Comparison of ENCODE assay signal across 13 mouse cellular contexts in the genomic region with DNA sequence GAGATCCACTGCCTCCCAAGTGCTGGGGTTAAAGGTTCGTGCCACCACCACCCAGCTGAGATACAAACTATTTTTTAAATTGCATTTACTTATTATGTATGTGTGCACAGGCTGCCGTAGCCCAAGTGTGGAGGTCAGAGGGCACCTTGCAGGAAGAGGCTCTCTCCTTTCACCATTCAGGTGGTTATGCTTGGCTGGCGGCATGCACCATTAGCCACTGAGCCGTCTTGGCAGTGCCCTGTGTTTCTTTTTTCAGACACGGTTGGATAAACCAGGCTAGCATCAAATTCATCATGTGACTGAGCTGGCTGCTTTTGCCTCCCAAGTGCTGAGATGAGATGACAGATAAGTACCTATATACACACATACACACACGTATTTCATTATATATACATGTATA. TPM values are rescaled to one million over a fixed set of nuclear protein-coding genes. Genes with fewer than 3 reads are reported as not detected.
A peak's percentile ranks its signal among the peaks of the same experiment; 100 is the strongest.
DNase-seq lines count a peak whose midpoint lies in the region; ATAC-seq lines count a peak whose summit lies in the region.
"Had no signal": no experiment of that assay in that cellular context is flagged by ENCODE, and none has a peak within 500 bp of the region (broad histone marks: within the 10 kb centered on the region; RNA-seq: fewer than 3 reads in every experiment).

No protein-coding gene starts in this region.

- H3K27me3 ChIP-seq in midbrain, embryonic 14.5 days (ENCODE audit: control insufficient read depth, insufficient read depth, low read length): no peaks in the 10 kb centered on the region
- H3K27me3 ChIP-seq: hindbrain, embryonic 13.5 days; limb, embryonic 13.5 days had no signal

- no peaks in the 10 kb centered on the region for H3K9me3 ChIP-seq in midbrain, embryonic 14.5 days (ENCODE audit: control insufficient read depth, low read length)
- H3K9me3 ChIP-seq: hindbrain, embryonic 13.5 days; limb, embryonic 13.5 days had no signal

- peak; percentile 32 to 38 for DNase-seq in heart, postnatal 10 days
- DNase-seq in heart, postnatal 36 days: no peak
- DNase-seq in brain, adult 2 months (ENCODE audit: low read depth, low spot score): peak; percentile 31
- DNase-seq in gastrocnemius, postnatal 14 days: peak; percentile 63
- DNase-seq in kidney, postnatal 10 days: peak; percentile 80
- DNase-seq in spleen, adult 12 weeks (ENCODE audit: low spot score): no peak
- no peak for DNase-seq in adrenal gland, adult (ENCODE audit: inconsistent age in 2 of 2, low spot score in 1 of 2)
- no peak for DNase-seq in midbrain, embryonic 14.5 days
- DNase-seq: adrenal gland, postnatal 10 days; embryo, embryonic 11 days; layer of hippocampus, adult 9-11 months had no signal

- no peak overlapping the region for H3K4me3 ChIP-seq in midbrain, embryonic 14.5 days (replicated peaks; ENCODE audit: low read depth, low read length)
- H3K4me3 ChIP-seq: hindbrain, embryonic 13.5 days; limb, embryonic 13.5 days had no signal

- no peak overlapping the region for H3K27ac ChIP-seq in midbrain, embryonic 14.5 days (replicated peaks; ENCODE audit: low read depth, low read length)
- H3K27ac ChIP-seq: hindbrain, embryonic 13.5 days; limb, embryonic 13.5 days had no signal

- WGBS in midbrain, embryonic 14.5 days: 46% methylated on average over 6 of the region's 6 CpGs

- no peaks in the 10 kb centered on the region for H3K36me3 ChIP-seq in midbrain, embryonic 14.5 days (ENCODE audit: control insufficient read depth, insufficient read depth, low read length)
- H3K36me3 ChIP-seq: hindbrain, embryonic 13.5 days; limb, embryonic 13.5 days had no signal

- H3K9ac ChIP-seq in midbrain, embryonic 14.5 days (replicated peaks; ENCODE audit: low read length): no peak overlapping the region
- H3K9ac ChIP-seq: hindbrain, embryonic 13.5 days; limb, embryonic 13.5 days had no signal

- H3K4me1 ChIP-seq in midbrain, embryonic 14.5 days (ENCODE audit: control insufficient read depth, insufficient read depth, low read length): no peaks in the 10 kb centered on the region
- H3K4me1 ChIP-seq: hindbrain, embryonic 13.5 days; limb, embryonic 13.5 days had no signal

- ATAC-seq in midbrain, embryonic 14.5 days (ENCODE audit: low FRiP score, low TSS enrichment): no peak

- intact Hi-C loops in heart, postnatal 10 days (cut with DNase I): no loop called here
- intact Hi-C loops in heart, postnatal 36 days (cut with DNase I): no loop called here
- intact Hi-C loops in gastrocnemius, postnatal 14 days (cut with DNase I; ENCODE audit: low total_unique reads): no loop called here

- no peak overlapping the region for H3K4me2 ChIP-seq in midbrain, embryonic 14.5 days (ENCODE audit: low read length)
- H3K4me2 ChIP-seq: hindbrain, embryonic 13.5 days; limb, embryonic 13.5 days had no signal

RNA-seq across cellular contexts. Expression of gene Tspan15, which starts 8.2 kb away (rescaled TPM):
- 10 to 100 TPM; 12.4 to 13.7 TPM for total RNA-seq in heart, postnatal 10 days (2021)
- 1 to 10 TPM; 7.3 to 8.2 TPM for total RNA-seq in heart, postnatal 36 days (2021)
- total RNA-seq in gastrocnemius, postnatal 14 days (2021): 10 to 100 TPM; 11.4 TPM
- polyA plus RNA-seq in midbrain, embryonic 14.5 days (2014; fragmentation: Nextera tagmentation; extraction: Ambion mirVana): 12.7 and 13.4 TPM in 2 replicates

RNA-seq across cellular contexts. Expression of gene Tacr2, which starts 13.0 kb away (rescaled TPM):
- total RNA-seq in heart, postnatal 10 days (2021): not detected
- total RNA-seq in heart, postnatal 36 days (2021): not detected
- total RNA-seq in gastrocnemius, postnatal 14 days (2021): not detected
- polyA plus RNA-seq in midbrain, embryonic 14.5 days (2014; fragmentation: Nextera tagmentation; extraction: Ambion mirVana): not detected in 2 replicates
- polyA plus RNA-seq: hindbrain, embryonic 13.5 days; limb, embryonic 13.5 days had no signal

Comparison
In these comparisons a context has a peak if more than half of its experiments do, and no peak if none do; other contexts are left out.
1. DNase-seq: peak in heart, postnatal 10 days (2 of 2), brain, adult 2 months (single experiment), gastrocnemius, postnatal 14 days (single experiment) and kidney, postnatal 10 days (single experiment); none in heart, postnatal 36 days (0 of 2), spleen, adult 12 weeks (single experiment), adrenal gland, adult (0 of 2) and midbrain, embryonic 14.5 days (single experiment).